Mouse (Mus musculus): Measurements from ENCODE around the gene Rchy1.
"Not testable (repeated sequence)": the region's sequence is repeated elsewhere in the genome, so short reads cannot be mapped to it uniquely, and the experiment has no call there.

The Rchy1 gene

DNA sequence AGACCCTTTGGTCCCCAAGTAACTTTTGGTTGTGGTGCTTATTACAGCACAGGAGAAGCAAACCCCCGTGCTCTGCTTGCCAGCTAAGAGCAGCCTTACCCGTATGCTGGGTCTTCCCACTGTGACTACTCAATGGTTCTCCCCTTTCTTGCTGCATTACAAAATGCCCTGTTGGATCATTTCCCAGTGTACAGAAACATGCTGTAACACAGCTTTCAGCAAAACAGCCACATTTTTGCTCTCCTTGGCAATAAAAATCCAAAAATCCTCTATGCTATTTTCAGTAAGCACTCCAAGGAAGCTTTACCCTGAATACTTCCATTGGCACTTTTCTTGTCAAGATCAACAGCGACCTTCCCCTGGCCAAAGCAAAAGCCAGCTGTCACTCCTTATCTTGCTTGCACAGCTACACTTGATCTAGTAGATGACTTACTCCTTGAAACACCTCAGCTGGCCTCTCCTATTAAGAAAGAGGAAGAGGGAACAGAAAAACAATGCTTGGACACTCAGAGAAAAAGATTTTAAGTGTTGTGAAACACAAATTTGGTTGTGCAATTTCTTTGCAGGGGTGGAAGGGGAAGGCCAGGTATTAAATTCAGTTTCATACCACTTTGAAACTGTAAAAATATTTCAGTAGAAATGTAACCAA lies 2.1 kb downstream of the Rchy1 start:
- DNase-seq (ENCODE audit: low spot score in 2 of 2): no peak

- no peak for DNase-seq (ENCODE audit: low spot score in 2 of 2)
These were observed 2.9 kb downstream of the Rchy1 start for GRCm38 (mm10) chr5:91959986-91960385.

- DNase-seq (ENCODE audit: low spot score in 2 of 2): no peak
These were observed 3.8 kb downstream of the Rchy1 start for GRCm38 (mm10) chr5:91959096-91959495.

- no peak for DNase-seq (ENCODE audit: low spot score in 2 of 2)
These were observed 5.7 kb downstream of the Rchy1 start for GRCm38 (mm10) chr5:91956991-91957760.

DNA sequence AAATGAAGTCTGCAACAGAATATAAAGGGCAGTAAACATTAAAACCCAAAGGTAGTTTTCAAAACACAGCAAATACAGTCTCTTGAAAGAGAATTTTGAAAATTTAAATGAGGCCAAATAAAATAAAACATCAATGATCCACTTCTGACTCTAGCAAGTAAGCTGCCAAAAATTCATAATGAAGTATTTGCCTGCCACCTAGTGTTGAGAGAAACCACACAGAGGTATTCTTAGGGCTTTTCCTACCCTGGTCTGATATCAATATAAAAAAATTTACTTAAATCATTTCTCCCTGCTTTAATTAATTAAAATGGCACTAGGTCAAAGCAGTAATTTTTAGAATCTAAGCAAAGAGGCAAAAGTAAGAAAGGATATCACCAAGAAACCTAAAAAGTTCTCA lies 11.5 kb downstream of the Rchy1 start:
- no peak for DNase-seq (ENCODE audit: low spot score in 2 of 2)

DNA sequence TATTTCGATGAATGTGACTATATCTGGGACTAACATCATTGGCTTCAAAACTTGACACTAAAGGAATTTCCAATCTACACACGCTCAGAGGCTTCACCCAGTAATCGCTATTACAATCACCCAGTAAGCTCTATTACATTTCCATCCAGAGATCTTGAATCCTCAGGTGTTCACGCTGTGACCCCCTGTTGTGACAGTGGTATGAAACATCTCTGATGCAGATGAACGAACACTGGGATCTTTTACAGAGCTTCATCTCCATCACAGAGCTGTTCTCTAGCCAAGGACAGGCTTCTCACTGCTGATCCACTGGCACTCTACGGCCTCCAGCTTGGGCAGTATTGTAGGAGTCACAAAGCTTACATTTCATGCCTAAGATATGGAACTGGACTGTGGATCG lies 13.4 kb downstream of the Rchy1 start:
- no peak for DNase-seq (ENCODE audit: low spot score in 2 of 2)

DNA sequence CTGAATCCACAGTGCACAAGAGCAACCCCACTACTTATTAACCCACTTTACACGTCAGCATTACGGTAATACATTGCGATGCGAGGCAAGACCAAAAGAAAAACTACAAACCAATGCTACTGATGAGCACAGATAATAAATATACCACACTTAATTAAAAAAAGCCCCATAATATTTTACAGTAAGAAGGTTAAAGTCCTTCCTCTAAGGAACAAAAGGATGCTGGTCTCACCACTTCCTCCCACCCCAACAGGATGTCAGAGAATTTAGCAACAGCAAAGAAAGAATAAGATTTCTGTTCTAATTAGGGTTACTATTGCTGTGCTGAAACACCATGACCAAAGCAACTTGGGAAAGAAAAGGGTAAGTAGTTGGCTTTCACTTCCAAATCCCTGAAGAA lies 15.9 kb downstream of the Rchy1 start:
- DNase-seq (ENCODE audit: low spot score in 2 of 2): no peak

- DNase-seq (ENCODE audit: low spot score in 2 of 2): not testable (repeated sequence)
These were observed 17.3 kb downstream of the Rchy1 start for GRCm38 (mm10) chr5:91945609-91946008.

DNA sequence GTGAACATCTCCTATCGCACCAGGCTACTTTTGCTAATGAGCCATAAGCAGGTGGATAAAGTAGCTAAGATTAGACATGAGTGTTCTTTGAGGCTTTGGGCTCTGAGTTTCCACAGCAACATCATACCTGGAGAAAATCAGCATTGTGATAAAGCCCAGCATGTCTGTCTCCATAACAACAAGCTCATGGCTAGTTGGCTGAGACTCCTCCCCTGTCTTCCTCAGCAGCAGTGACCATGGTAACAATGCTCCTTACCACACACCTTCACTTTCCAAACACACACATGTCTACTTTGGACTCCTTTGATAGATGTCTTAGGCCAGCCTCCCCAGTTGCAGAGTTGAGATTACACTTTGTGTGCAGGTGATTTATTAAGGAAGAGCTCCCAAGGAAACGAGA lies 49.6 kb downstream of the Rchy1 start:
- no peak for DNase-seq (ENCODE audit: low spot score in 2 of 2)

- DNase-seq (ENCODE audit: low spot score in 2 of 2): no peak
These were observed 51.3 kb downstream of the Rchy1 start for GRCm38 (mm10) chr5:91911384-91912106.

DNA sequence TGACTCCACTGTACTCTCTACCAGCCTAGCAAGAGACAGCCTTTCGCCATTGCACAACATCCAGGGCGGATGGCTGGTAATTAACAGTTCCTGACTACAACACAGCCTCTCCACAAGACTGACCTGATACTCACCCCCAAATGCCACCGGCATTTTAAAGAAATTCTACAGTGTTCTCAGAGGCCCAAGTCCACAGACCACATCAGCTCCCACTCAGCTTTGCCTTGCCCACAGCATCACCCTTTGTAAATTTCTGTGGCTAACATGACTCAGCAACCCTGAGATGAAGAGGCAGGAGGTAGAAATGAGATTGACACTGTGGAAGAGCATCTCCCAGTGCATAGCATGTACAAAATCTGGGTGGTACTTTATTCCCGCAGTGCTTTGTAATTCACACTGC lies 52.3 kb downstream of the Rchy1 start:
- DNase-seq (ENCODE audit: low spot score in 2 of 2): no peak

- DNase-seq (ENCODE audit: low spot score in 2 of 2): no peak
These were observed 53.8 kb downstream of the Rchy1 start for GRCm38 (mm10) chr5:91909010-91909620.
